Mouse (Mus musculus): ENCODE data around the gene Agpat3. TPM values are rescaled to one million over a fixed set of nuclear protein-coding genes. Genes with fewer than 3 reads are reported as not detected.

Agpat3 gene
- polyA plus RNA-seq (2016; fragmentation: Nextera tagmentation; extraction: Ambion mirVana), result 41.6 and 48.9 TPM in 2 replicates

DNA sequence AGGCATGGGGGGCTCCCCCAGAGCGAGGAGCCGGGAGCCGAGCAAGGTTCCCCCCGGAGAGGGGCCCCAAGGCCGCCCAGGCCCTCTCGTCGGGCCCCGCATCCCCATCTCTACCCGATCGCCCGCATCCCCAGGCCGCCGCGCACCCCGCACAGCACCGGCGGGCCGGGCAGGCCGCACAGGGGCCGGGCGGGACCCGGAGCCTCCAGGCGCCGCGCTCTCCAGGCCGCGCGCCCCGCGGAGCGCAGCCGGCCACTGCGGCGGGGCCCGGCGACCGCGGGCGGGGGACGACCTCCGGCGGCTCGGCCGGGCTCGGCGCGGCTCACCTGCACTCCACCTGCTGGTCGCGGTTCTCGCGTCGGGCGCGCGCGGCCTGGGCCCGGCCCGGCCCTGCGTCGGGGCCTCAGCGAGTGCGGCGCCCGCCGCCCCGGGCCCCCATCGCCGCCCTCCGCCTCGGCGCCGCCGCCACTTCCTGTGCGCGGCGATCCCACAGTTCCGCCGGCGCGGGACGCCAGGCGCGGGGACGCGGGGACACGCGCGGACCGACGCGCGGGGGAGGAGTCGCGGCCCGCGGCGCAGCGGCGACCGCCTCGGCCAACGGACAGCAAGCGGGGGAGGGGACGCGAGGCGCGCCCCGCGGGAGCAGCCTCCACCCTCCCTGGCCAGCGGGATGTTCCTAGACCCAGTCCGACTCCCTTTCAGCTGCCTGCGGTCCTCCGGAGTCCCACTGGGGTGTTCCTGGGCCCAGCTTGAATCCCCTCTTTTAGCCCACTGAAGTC is at the start of gene Agpat3:
Gene Agpat3, minus strand, starts transcription at position 603 of the 779 bp plus-strand sequence.
- Histone ChIP-seq H3K36me3 (peaks cover 13% of the 10 kb centered on the region; the same call in 1 of the 2 replicates), H3K27ac (replicated peaks) (peak within 1 kb of the TSS; percentile 94), H3K4me3 (peak within 1 kb of the TSS; percentile 96), H3K27me3 (ENCODE audit: low read depth, poor library complexity, severe bottlenecking) (0 out of 2 replicates have a peak, but pooled peaks cover 7% of the 10 kb centered on the region), H3K9me3 (replicated peaks) (no peaks in the 10 kb centered on the region), H3K4me1 (peaks cover 31% of the 10 kb centered on the region)
- DNase-seq (ENCODE audit: low spot score), result peak; percentile 69
- WGBS, result 1% methylated on average over 111 of the region's 113 CpGs

DNA sequence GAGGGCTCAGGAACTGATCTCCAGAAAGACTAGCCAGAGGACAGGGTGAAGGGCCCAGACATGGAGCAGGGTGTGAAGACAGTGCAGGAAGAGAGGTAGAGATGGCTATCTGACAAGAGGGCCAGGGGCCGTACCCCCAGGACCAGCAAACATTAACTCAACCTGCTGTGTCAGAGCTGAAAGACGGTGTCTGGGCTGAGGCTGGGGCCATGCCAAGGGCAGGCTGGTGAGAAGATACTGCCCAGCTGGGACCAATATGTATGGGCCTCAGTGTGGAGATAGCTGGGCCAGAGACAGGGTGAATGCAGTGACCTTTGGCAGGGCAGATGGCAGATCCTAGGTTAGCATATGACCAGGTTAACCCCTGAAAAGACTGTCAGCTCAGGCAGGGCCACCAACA is 48.8 kb upstream of the Agpat3 start:
- H3K27ac ChIP-seq (replicated peaks), result no peak overlapping the region
- peaks cover 6% of the 10 kb centered on the region; the same call in 1 of the 2 replicates for H3K27me3 ChIP-seq (ENCODE audit: low read depth, poor library complexity, severe bottlenecking)
- 93% methylated on average over 2 of the region's 2 CpGs for WGBS
- no peak for DNase-seq (ENCODE audit: low spot score)
- H3K4me3 ChIP-seq, result no peak overlapping the region
- no peaks in the 10 kb centered on the region for H3K9me3 ChIP-seq (replicated peaks)
- H3K4me1 ChIP-seq, result peaks cover 22% of the 10 kb centered on the region
- H3K36me3 ChIP-seq, result peaks cover 73% of the 10 kb centered on the region

DNA sequence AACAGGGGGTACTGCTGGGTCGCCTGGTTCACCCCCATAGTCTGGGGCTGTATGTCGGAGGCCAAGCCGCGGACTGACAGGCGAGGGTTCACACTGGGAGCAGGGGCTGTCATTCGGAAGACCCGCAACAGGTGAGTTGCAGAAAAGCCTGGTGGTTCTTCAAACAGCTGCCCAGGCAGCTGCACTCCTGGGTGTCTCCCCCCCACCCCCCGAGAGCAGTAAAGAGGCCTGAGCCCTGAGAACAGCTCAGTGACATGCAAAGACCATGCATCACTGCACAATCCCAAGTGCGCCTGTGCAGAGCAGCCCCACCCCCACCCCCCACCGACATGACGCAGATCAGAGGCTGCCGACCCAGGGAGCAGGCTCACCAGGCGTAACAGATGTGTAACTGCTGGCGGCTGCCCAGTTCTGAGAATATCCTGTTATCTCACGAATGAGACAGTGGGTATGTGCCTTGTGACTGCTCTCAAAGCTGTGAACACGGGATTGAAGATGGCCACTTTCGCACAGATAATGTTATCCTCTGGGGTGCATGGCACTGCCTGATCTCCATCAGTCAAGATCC is 46.9 kb upstream of the Agpat3 start:
- Histone ChIP-seq H3K27ac (replicated peaks) (0 out of 2 replicates have a peak overlapping the region, but pooled peaks have one; percentile 2), H3K36me3 (peaks cover 55% of the 10 kb centered on the region), H3K9me3 (replicated peaks) (no peaks in the 10 kb centered on the region), H3K4me1 (peaks cover 34% of the 10 kb centered on the region), H3K4me3 (no peak overlapping the region), H3K27me3 (ENCODE audit: low read depth, poor library complexity, severe bottlenecking) (peaks cover 10% of the 10 kb centered on the region; the same call in 1 of the 2 replicates)
- 44% methylated on average over 17 of the region's 17 CpGs for WGBS
- peak; percentile 48 for DNase-seq (ENCODE audit: low spot score)

DNA sequence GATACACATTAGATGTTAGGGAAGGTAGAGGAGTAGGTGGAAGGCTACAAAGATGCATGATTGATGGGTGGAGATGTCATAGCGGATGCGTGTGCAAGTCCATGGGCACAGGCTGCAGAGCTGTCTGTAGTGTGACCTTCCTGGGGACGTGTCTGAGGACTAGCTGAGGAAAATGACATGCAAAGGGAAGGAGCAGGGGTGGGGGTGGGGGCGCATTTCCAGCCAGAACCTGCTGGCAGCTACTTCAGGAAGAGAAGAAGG is 44.3 kb upstream of the Agpat3 start:
- peaks cover 29% of the 10 kb centered on the region for H3K36me3 ChIP-seq
- peaks cover 26% of the 10 kb centered on the region for H3K27me3 ChIP-seq (ENCODE audit: low read depth, poor library complexity, severe bottlenecking)
- H3K27ac ChIP-seq (replicated peaks), result peak overlapping the region; percentile 55; the same call in 1 of the 2 replicates
- WGBS, result 64% methylated on average over 4 of the region's 4 CpGs
- no peaks in the 10 kb centered on the region for H3K9me3 ChIP-seq (replicated peaks)
- peak overlapping the region; percentile 31; the same call in 1 of the 2 replicates for H3K4me3 ChIP-seq
- no peak for DNase-seq (ENCODE audit: low spot score)
- H3K4me1 ChIP-seq, result peaks cover 41% of the 10 kb centered on the region

DNA sequence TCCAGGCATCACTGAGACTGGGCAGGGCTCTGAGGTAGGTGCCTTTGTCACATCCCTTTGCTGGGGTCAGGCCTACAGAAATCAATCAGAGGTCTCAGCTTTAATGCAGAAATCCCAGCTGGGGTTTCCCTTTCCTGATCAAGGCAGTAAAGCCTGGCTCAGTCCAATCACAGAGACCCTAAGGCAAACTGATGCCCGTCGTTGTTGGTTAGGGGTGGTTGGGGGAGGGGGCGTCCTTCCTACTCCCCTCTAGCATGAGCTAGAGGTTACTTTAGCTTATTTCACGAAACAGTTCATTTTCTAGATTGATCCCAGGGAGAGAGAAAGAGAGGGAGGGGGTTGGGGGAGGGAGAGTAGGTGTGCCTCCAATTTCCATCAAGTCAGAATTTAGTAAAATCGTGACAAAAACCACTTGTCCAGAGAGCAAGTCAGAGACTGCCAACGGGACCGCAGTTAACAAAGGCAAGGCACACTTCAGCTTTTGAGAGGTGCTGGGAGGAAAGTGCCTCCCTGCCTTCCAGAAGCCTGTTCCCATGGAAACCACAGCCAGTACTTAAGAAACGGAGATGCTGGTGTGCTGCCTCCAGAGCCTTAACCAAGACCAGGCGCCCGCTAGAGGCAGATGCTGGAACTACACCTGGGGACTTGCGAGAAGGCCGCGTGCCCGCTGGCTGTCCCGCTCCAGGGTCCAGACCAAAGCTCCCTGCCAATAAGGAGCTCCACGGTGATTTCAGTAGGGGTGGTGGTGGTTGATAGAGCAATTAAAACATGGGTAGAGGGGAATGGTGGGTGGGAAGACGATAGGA is 43.7 kb upstream of the Agpat3 start:
- peaks cover 46% of the 10 kb centered on the region for H3K4me1 ChIP-seq
- peaks cover 23% of the 10 kb centered on the region for H3K36me3 ChIP-seq
- DNase-seq (ENCODE audit: low spot score), result peak; percentile 98
- H3K9me3 ChIP-seq (replicated peaks), result no peaks in the 10 kb centered on the region
- WGBS, result 4% methylated on average over 17 of the region's 17 CpGs
- H3K27me3 ChIP-seq (ENCODE audit: low read depth, poor library complexity, severe bottlenecking), result peaks cover 31% of the 10 kb centered on the region
- H3K4me3 ChIP-seq, result peak overlapping the region; percentile 31
- H3K27ac ChIP-seq (replicated peaks), result peak overlapping the region; percentile 77

DNA sequence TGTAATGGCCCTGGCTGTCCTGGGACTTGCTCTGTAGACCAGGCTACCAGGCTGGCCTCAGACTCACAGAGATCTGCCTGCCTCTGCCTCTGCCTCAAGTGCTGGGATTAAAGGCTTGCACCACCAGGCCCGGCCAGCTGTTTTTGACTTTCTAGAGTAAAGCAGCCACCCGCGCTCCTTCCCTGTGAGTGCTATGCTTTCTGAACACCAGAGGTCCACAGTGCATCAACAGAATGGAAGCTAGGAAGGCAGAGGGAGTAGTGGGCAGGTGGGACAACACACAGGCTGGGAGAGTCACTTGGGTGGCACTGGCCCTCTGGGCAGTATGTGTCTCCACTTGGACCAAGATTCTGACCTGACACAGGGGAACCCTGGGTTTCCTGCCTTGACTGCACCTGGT is 43.1 kb upstream of the Agpat3 start:
- 84% methylated on average over 3 of the region's 3 CpGs for WGBS
- Histone ChIP-seq H3K27me3 (ENCODE audit: low read depth, poor library complexity, severe bottlenecking) (peaks cover 37% of the 10 kb centered on the region), H3K4me3 (no peak overlapping the region), H3K9me3 (replicated peaks) (no peaks in the 10 kb centered on the region), H3K36me3 (peaks cover 17% of the 10 kb centered on the region), H3K4me1 (peaks cover 53% of the 10 kb centered on the region), H3K27ac (replicated peaks) (peak overlapping the region; percentile 77)
- no peak for DNase-seq (ENCODE audit: low spot score)

DNA sequence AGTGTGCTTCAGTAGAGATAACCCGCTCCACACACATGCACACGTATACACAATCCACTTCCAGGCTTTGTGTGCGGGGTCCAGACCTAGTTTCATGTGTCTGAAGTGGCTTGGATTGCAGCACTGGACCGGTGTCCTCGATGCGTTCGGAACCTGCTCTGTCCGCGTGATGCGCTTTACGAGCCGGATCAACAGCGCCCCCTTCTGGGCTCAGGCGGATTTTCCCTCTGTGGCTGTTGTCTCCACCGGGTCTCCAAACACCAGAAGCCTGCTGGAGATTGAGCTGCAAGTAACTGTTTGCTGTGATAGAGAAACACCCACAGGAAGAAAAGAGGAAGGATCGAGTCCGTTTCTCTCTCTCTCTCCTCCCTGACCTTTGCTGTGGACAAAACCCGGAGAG is 39.8 kb upstream of the Agpat3 start:
- Histone ChIP-seq H3K27me3 (ENCODE audit: low read depth, poor library complexity, severe bottlenecking) (peaks cover 56% of the 10 kb centered on the region), H3K27ac (replicated peaks) (no peak overlapping the region), H3K36me3 (no peaks in the 10 kb centered on the region), H3K4me1 (peaks cover 36% of the 10 kb centered on the region), H3K9me3 (replicated peaks) (no peaks in the 10 kb centered on the region), H3K4me3 (no peak overlapping the region)
- WGBS, result 3% methylated on average over 18 of the region's 18 CpGs
- peak; percentile 78 for DNase-seq (ENCODE audit: low spot score)

DNA sequence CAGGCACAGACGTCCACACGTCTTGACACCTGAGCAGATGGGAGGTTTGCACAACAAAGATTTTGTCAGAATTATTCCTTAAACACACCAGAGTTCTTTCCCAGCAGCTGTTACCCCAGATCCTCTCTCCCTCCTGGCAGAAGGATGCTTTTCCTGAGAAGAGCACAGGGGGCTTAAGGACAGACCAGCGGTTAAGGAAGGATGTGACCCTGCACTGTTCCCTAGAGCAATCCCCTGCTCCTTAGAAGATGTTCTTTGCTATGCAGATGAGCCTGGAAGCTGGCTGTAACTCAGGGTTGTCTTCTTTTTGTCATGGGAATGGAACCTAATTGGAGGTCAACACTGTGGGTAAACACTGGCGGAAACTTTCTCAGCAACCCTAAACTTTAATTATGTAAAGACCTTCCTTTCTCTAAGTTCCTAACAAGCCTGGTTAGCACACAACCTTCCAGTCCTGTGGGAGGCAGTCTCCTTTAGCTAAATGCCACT is 38.7 kb upstream of the Agpat3 start:
- no peaks in the 10 kb centered on the region for H3K9me3 ChIP-seq (replicated peaks)
- H3K27me3 ChIP-seq (ENCODE audit: low read depth, poor library complexity, severe bottlenecking), result peaks cover 50% of the 10 kb centered on the region
- no peak for DNase-seq (ENCODE audit: low spot score)
- no peak overlapping the region for H3K27ac ChIP-seq (replicated peaks)
- H3K4me3 ChIP-seq, result no peak overlapping the region
- no peaks in the 10 kb centered on the region for H3K36me3 ChIP-seq
- WGBS, result 12% methylated on average over 4 of the region's 4 CpGs
- peaks cover 29% of the 10 kb centered on the region for H3K4me1 ChIP-seq

DNA sequence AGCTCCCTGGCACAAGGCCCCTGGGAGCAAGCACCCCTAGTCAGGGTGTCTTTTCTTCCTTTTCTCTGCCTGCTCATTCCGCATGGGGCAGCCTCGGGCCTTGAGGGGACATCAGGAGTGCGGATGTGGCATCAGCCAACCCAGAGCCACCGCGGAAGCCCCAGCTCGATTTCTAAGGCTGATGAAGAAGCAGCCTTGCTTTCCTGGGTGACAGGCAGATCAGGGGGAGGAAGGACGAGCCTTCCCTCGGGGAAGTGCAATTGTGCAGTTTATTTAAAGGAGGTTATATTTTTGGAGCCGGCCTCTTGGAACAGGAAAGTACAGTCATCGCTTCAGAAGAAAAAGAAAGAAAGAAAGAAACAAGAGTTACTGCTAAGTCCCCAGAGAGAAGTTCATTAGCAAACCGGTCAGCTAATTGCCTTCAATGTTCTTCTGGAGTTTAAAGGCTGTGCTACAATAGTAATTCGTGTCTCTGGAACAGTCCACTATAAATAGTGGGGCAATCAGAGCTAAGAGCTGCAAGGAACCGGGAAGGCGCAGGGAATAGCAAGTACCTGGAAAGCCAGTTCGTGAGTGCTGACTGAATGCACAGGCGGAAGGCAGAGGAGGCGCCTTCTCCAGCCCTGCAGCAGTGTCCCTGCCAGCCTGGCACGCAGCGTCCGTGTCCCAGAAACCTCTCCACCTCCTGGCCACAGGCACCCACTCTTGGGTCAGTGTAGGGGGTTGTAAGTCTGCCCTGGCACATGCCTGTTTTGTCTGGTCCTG is 36.1 kb upstream of the Agpat3 start:
- Histone ChIP-seq H3K4me3 (no peak overlapping the region), H3K9me3 (replicated peaks) (no peaks in the 10 kb centered on the region), H3K36me3 (no peaks in the 10 kb centered on the region), H3K4me1 (peaks cover 19% of the 10 kb centered on the region), H3K27ac (replicated peaks) (no peak overlapping the region), H3K27me3 (ENCODE audit: low read depth, poor library complexity, severe bottlenecking) (peaks cover 46% of the 10 kb centered on the region)
- DNase-seq (ENCODE audit: low spot score), result no peak
- WGBS, result 72% methylated on average over 20 of the region's 20 CpGs

DNA sequence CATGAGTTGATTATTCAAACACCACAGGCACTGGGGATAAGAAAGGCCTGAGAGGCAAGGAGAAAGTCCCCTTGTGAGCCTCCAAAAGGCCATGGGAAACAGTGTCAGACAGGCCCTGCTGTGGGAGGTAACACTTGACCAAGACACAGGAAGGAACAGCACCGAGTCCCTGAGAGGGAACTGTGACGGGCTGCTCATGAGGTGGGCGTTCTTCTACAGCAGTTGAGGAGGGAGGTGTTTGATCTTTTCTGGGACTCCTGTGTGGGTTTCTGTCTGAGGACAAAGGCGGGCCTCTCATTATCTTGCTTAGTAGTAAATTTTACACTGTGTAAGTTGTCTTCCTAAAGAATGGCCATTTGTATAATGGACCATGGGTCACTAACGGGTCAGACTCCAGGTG is 33.2 kb upstream of the Agpat3 start:
- Histone ChIP-seq H3K27me3 (ENCODE audit: low read depth, poor library complexity, severe bottlenecking) (peaks cover 20% of the 10 kb centered on the region), H3K9me3 (replicated peaks) (no peaks in the 10 kb centered on the region), H3K4me1 (0 out of 2 replicates have a peak, but pooled peaks cover 1% of the 10 kb centered on the region), H3K36me3 (no peaks in the 10 kb centered on the region), H3K27ac (replicated peaks) (no peak overlapping the region), H3K4me3 (no peak overlapping the region)
- 82% methylated on average over 5 of the region's 5 CpGs for WGBS
- DNase-seq (ENCODE audit: low spot score), result no peak

DNA sequence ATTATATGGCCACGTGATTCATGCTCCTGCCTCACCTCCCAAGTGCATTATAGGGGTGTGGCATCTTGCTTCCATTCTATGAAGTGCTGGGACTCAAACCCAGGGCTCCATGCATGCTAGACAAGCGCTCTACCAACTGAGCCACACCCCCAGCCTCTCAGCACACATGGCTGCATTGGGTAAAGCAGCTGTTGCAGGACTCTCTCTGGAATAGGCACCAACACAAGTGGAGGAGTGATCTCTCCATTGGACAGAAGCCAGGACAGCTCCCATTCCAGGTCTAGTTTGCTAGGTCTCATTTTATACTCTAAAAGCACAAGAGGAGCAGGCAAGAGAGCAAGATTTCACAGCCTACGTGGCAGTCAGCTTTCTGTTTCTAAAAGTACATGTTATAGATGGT is 31.3 kb upstream of the Agpat3 start:
- Histone ChIP-seq H3K9me3 (replicated peaks) (no peaks in the 10 kb centered on the region; the same call in 1 of the 2 replicates), H3K36me3 (no peaks in the 10 kb centered on the region), H3K4me3 (no peak overlapping the region), H3K4me1 (no peaks in the 10 kb centered on the region), H3K27me3 (ENCODE audit: low read depth, poor library complexity, severe bottlenecking) (peaks cover under 1% of the 10 kb centered on the region), H3K27ac (replicated peaks) (no peak overlapping the region)
- WGBS, result 78% methylated on average over 3 of the region's 3 CpGs
- DNase-seq (ENCODE audit: low spot score), result no peak

DNA sequence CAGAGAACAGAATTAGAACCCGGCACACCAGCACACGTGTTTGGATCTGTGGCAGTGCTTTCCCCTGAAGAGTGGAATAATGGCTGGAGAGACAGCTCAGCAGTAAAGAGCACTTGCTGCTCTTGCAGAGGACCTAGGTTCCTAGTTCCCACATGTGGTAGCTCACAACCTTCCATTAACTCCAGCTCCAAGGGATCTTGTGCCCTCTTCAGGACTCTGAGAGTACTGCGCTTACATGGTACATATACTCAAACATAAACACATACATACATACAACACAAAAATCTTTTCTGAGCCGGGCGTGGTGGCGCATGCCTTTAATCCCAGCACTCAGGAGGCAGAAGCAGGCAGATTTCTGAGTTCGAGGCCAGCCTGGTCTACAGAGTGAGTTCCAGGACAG is 26.2 kb upstream of the Agpat3 start:
- Histone ChIP-seq H3K9me3 (replicated peaks) (no peaks in the 10 kb centered on the region; the same call in 1 of the 2 replicates), H3K27ac (replicated peaks) (no peak overlapping the region), H3K4me1 (no peaks in the 10 kb centered on the region), H3K36me3 (no peaks in the 10 kb centered on the region), H3K27me3 (ENCODE audit: low read depth, poor library complexity, severe bottlenecking) (no peaks in the 10 kb centered on the region), H3K4me3 (no peak overlapping the region)
- DNase-seq (ENCODE audit: low spot score), result no peak
- WGBS, result 94% methylated on average over 7 of the region's 7 CpGs
